Mouse (Mus musculus): Measurements from ENCODE around the gene Foxd2. TPM values are rescaled to one million over a fixed set of nuclear protein-coding genes. Genes with fewer than 3 reads are reported as not detected.

The Foxd2 gene
- total RNA-seq, 2 experiments from 2014 or later: 2.3 to 3.0 TPM

DNA sequence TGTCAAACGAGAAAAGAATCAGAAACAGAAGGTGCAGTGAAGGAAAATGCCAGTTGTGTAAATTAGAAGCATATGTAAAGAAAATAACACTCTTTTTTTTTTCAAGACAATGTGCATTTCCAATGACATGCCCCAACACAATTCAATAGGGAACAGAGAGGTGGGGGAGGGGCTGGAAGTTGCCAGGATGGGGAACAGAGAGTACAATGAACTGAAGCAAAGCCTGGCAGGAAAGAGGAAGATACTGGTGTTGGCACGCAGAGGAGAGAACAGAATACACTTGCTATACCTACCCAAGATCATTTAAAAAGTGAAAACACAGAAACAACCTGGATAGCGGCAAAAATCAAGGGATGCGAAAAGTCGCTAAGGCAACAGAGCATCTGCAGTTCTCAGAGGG, 45.5 kb downstream of the Foxd2 start:
- DNase-seq (ENCODE audit: low spot score in 2 of 2): no peak

DNA sequence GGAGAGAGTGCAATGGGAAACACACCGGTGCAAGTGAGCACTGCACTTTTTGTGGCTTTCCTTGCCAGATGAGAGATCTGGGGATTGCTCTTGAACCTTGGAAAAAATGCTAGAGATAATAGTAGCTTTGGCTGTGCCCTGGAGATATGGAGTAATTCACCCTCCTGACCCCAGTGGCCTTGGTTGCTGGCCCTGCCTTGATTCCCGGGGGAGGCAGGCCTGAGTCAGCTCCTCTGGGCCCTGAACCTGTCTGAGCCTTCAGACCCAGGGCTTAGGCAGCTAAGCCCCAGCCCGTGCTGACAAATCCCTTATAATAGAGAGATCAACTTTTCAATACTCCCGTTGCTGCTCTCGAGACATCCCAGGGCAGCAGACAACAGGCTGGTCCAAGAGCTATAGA, 50.2 kb downstream of the Foxd2 start:
- DNase-seq (ENCODE audit: low spot score in 2 of 2): peak in 1 of 2 experiments; percentile 34

Other genes with a start within 250 kb of the Foxd2 start
- gene Gm12830, start 87.2 kb downstream of the Foxd2 start, total RNA-seq (2021): not detected
- gene Foxe3, start 17.1 kb upstream of the Foxd2 start, total RNA-seq (2021): not detected
- gene Cmpk1, start 78.4 kb upstream of the Foxd2 start, total RNA-seq (2021): 100 to 1,000 TPM; 110 to 127 TPM
- gene Stil, start 91.3 kb upstream of the Foxd2 start, total RNA-seq (2021): under 1 TPM; 0.30 to 0.38 TPM
- gene Tal1, start 147.6 kb upstream of the Foxd2 start, total RNA-seq (2021): 1 to 10 TPM; 2.5 TPM
- 1 to 10 TPM in 1 of 2 experiments, under 1 TPM in 1; 0.99 to 1.0 TPM for gene Pdzk1ip1, start 179.8 kb upstream of the Foxd2 start, total RNA-seq (2021)
- not detected for gene Cyp4x1, start 225.4 kb upstream of the Foxd2 start, total RNA-seq (2021)

Data from adrenal gland, adult 18-20 months (tissue).